Mouse (Mus musculus): ENCODE measurements around the gene Zfp65.
"Not testable (repeated sequence)": the region's sequence is repeated elsewhere in the genome, so short reads cannot be mapped to it uniquely, and the experiment has no call there.

The Zfp65 gene

DNA sequence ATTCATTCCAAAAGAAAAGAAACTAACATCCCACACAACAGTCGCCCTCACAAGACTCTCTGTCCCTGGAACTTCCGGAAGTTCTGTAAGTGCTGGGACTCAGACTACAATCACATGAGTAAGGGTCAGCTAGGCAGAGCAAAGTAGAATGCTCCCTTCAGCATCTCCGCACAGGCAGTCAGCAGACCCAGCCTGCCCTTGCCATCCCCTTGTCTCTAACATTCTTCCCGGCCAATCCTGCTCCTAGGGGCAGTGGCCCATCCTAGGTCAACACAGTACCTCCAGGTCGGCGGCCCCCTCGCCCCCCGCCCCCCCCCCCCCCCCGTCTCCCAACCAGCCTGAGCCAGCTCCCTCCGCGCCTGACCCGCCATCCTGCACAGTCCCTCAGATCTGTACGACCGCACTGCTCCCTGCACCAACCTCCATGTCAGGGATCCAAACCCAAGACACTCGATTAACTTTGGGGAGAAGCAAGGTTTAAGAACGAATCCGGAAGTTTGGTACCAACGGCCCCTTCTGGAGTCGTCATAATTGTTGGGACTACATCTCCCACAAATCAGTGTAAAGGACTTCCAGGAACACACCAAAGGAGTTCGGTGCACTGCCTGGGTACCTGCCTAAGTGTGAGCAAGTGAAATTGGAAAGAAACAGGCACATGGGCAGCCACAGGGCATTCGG lies at the start of gene Zfp65:
Gene Zfp65, minus strand, starts transcription at position 533 of the 678 bp plus-strand sequence.
- peak; percentile 60 for DNase-seq

DNA sequence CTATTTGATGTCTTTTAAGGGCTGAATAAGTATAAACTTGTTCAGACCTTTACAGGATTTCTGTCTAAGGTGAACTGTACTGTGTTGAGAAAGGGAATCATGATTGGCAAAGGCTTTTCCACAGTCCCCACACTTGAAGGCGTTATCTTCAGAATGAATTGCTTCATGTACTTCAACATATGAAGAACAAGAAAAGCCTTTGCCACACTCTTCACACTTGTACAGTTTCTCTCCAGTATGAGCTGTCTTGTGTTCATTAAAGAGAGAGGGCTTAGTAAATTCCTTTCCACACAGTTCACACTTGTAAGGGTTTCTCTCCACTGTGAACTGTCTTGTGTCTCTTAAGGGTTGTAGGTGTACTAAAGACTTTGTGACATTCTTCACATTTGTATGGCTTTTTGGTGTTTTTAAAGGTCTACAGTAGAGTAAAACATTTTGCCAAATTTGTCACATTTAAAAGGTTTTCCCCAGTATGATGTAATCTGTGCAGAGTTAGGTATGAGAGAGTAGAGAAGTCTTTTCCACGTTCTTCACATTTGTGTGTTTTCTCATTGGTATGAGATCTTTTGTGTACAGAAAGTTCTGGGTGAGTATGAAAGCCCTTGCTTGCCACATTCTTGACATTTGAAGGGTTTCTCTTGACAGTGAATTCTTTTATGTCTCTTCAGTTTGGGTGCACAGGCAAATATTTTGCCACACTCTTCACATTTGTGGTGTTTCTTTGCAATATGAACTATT lies 34.2 kb upstream of the Zfp65 start:
- no peak for DNase-seq

DNA sequence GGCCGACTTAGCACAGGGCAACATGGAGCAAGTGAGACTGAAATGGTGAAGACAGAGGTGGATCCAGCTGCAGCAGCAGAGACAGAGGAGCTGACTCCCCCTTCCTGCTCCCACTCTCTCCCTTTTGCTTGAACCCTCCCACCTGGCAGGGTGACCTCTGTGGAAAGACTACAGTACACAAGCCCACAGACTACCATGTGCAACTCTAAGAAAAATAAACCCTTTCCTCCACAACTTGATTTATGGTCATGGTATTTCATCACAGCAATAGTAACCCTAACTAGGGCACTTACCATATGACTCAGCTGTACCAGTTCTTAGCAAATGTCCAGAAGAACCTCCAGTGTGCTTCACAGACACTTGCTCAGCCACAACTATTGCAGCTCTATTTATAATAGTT lies 31.0 kb upstream of the Zfp65 start:
- DNase-seq = no peak

DNA sequence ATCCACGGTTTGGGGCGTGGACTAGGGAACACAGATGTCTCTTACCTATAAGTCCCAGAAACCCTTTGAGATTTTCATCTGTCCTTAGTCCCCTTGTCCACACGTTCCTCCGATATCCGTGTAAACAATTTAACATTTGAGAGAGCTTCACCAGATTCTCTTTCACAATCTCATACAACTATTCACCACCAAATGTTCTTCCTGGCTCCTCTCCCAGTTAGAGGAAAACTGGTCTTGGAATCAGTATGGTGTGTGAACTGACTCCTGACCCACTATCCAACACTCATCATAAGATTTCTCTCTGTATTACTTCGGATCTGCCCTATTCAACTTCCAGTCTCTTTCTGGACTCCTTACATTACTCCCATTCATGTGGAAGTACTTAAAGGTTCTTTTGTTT lies 26.8 kb upstream of the Zfp65 start:
- DNase-seq = no peak

DNA sequence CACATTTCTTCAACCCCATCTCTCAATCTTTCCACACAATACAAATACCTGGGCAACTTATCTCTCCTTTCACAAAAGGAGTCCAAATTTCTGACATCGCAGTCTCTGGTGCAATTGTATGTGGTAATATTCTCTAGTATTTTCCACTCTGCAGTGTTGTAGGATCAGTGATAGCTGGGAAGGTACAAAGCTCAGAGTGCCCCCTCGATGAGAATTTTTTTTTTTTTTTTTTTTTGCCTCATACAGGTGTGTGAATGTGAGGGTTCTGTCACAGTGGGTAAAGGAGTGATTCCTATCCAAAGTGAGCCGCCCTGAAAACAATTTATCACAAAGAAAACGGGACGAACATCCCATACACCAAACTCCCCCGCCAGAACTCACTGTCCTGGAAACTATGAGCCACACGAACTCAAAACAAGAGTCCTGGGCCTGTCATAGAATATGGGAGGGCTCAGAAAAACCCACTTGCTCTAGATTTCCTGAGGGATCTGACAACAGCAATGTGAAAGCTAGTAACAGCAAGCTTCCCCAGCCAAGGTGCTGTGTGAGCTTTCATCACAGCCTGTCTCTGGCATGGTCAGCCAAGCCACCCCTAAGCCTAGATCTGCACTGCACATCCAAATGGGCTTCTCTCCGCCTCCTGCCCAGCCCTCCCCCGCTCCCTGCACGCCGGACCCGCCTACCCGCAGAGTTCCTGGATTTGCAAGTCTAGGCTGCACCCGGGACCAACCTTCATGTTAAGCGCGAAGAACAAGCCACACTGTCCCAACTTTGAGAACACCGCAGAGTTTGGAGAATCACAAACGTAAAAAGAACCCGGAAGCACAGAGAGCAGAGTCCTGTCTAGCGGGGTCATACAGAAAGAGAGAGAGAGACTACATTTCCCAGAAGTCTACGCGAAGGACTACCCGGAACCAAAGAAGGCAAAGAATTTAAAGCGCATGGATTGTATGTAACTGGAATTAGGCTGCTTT lies 25.6 kb upstream of the Zfp65 start, which contains the start of gene Zfp85:
Gene Zfp85, minus strand, starts transcription at position 896 of the 974 bp plus-strand sequence.
- DNase-seq = peak; percentile 60

DNA sequence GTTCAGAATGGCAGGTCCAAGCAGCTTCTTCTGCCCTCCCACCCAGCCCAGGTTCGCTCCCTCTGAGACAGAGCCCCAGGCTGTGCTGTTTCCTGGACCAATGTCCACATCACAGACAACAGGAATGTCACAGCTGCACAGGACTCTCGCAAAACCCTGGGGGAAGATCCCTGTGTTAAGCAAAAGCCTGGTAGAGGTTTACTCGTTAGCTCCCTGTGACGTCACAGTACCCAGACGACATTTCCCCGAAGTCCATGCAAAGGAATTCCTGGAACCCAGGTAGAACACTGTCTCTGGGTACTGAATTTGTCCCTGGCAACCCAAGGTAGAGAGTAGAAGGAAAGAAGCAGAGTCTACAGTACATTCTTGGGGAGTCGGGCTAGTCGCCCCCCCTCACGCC lies 14.9 kb upstream of the Zfp65 start:
- DNase-seq = no peak

DNA sequence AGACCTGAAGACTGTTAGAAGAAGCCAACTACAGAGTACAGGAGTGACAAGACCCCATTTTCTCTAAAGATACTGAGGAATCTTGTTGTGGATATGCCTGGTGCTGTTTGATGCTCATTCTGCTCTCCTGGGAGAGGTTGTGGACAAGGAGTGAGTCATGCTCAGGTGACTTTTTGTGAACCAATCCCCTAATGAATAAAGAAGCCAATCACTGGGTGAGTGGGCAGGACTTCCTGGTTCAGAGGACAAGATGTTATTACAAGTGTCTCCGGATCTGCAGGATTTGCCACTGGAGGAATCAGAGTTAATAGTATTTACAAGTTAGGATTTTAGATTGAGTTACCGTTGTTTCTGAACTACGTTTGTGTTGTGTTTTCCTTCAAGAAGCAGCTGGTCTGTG lies 14.0 kb upstream of the Zfp65 start:
- DNase-seq = no peak

DNA sequence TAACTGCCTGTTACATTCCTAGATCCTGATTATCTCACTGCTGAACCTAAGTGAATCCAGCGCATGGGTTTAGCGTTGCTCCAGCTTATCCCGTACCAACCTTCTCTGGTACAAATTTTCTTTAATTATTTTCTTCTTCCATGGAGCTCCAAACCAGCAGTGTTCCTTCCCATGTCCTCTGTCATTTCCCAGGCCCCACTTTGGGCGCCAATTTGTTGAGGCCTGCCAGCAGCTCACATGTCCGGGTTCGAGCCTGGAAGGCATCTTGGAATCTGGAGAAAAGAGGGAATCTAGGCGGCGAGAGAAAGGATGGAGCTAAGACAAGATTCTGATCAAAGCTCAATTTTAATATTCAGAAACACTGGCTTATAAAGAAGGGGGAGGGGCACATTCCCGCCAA lies 5.4 kb upstream of the Zfp65 start:
- not testable (repeated sequence) for DNase-seq

DNA sequence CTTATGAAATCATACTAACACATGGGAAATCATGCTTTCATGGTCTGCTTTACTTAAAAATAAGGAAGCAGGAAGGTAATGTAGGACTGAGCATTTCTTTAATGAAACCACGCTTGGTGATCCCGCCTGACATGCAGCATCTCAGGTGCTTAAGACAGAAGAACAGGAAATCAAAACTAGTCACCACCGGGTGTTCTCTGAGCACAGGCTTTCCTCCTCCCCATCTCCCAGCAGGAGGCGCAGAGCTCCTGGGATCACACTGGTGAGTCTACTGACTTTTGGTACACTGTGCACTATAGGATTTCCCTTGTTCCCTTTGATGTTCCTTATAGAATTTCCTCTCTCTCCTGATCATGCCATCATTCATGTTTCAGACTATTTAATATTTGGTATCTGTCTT lies 468 bp upstream of the Zfp65 start:
- not testable (repeated sequence) for DNase-seq

DNA sequence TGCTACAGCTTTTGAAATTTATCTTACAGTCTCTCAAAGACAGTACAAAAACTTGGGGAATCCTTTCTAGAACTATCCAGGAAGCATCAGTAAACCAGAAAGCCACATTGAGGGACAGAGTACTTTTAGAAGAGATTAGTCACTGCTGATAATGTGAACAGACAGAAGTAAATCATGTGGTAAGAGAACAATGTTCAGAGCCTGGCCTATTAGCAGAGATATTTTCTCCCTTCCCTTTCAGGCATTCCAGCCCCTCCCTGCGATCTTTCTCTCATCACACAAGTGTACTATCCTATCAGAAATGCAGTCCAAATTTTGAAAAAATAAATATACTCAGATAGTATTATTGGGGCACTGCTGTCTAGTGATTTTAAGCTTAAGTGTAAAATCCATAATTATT lies 867 bp downstream of the Zfp65 start:
- no peak for DNase-seq

DNA sequence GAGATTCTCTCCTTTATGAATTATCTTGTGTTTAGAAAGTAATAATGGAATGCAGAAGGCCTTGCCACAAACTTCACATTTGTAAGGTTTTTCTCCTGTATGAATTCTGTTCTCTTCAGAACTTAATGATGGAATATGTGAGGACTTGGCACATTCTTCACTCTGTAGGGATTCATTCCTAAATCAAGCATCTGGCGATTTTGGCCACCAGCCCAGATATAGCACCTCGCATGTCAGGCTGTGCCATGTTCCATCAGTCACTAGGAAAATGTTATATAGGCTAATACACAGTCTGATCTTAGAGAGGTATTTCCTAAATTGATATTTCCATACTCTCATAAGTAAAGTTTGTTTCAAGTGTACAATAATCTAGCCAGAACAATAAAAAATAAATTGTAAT lies 3.6 kb downstream of the Zfp65 start:
- not testable (repeated sequence) for DNase-seq

DNA sequence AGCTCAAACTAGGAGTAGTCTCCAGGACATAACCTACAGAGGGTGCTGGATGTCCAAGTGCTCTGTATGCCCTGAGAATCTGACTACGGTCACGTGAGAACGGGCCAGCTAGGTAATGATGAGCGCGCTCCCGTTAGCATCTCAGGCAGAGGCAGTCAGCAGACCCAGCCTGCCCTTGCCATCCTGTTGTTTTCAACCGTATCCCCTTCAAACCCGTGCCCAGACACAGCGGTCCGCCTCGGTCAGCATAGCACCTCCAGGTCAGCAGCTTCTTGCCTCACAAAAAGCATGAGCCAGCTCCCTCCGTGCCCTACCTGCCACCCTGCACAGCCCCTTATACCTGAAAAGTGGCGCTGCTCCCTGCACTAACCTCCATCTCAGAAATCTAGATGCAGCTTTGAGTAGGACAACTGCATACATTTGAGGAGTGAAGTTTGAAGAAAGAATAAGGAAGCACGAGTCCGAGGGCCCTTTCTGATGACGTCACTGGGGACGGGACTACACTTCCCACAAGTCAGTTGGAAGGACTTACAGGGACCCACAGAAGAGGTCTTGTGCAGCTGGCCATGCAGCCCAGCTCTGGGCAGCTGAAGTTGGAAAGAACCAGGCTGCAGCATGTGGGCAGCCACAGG lies 5.0 kb downstream of the Zfp65 start:
- peak; percentile 81 for DNase-seq

DNA sequence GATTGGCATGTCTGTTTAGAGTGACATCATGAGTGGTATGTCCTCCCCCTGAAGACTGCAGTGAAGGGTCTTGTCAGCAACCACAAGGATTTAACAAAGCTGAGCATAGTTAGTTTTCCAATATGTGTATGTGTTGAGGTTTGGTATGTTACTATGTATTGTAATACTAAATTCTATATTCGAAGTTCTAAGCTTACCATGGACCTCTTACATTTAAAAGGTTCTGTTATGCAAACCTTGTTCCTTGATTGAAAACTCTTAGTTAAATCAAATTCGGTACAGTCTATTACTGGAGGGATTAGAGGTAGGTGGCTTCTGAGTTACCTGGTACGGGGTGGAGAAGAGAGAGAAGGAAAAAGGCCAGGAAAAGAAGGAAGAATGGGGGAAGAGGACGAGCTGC lies 42.0 kb downstream of the Zfp65 start, which contains the start of gene Zfp738:
Gene Zfp738, minus strand, starts transcription at position 101 of the 400 bp plus-strand sequence.
- DNase-seq = no peak

DNA sequence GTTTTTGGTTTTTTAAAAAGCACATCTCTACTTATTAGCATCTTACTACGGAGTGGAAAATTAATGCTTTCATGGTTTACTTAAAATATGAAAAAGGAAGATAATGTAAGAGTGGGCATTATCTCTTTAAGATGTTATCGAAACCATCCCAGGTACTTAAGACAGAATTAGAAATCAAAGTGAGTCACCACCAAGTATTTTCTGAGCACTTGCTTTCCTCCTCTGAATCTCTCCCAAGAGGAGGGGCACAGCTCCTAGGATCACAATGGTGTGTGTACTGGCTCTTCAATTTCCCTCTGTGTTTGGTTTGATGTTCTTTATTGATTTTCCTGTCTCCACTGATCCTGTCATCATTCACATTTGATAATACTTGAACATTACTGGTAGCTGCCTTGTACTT lies 45.1 kb downstream of the Zfp65 start:
- DNase-seq = peak; percentile 2

DNA sequence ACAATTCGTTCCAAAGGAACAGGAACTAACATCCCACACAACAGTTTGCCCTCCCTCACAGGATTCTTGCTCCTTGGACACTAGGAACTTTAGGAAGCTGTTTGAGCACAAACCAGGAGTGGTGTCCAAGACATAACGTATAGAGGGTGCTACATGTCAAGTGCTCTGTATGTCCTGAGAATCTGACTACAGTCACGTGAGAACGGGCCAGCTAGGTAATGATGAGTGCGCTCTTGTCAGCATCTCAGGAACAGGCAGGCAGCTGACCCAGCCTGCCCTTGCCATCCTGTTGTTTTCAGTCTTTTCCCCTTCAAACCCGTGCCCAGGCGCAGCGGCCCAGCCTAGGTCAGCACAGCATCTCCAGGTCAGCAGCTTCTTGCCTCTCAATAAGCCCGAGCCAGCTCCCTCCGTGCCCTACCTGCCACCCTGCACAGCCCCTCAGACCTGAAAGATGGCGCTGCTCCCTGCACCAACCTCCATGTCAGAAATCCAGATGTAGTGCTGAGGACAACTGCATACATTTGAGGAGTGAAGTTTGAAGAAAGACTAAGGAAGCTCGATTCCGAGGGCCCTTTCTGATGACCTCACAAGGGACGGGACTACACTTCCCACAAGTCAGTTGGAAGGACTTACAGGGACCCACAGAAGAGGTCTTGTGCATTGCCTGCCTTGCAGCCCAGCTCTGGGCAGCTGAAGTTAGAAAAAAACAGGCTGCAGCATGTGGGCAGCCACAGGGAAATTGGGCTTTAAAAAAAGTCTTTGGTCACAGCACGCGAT lies 45.8 kb downstream of the Zfp65 start:
- peak; percentile 78 for DNase-seq

DNA sequence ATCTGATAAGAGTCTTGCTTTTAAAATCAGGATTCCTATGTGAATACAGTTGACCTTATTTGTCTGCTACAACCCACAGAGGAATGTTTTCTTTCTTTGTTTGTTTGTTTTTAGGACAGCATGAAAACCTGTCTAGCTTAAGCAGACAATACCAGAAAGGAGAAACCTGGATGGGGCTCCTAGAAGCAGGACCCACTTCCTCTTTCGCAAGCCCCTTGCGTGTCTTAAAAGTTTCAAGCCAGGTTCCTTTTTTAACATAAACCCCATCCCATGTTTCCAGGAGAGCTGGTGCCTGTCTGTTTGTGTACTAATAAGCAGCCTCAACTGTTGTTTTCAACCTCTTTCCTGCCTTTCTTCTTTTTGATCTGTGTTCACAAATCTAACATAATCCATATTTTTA lies 54.1 kb downstream of the Zfp65 start:
- DNase-seq = no peak
